Mouse (Mus musculus) layer of hippocampus, postnatal 14 days (tissue): ENCODE measurements around the gene Fbxw7. TPM values are rescaled to one million over a fixed set of nuclear protein-coding genes. Genes with fewer than 3 reads are reported as not detected.

Source experiments
- DNase-seq, 2 experiments: peaks; one replicate each; pipeline ENCODE4 v3.0.0; 2021 to 2022; ENCODE audit warnings: low spot score in 2 of 2, mixed read lengths in 1 of 2
- total RNA-seq, 2 experiments: library from RNA; stranded (reverse); gene quantifications; 2 replicates each; pipeline ENCODE4 v1.2.3; 2021

Fbxw7 gene
- total RNA-seq, 2 experiments from 2014 or later: 119 to 135 TPM

DNA sequence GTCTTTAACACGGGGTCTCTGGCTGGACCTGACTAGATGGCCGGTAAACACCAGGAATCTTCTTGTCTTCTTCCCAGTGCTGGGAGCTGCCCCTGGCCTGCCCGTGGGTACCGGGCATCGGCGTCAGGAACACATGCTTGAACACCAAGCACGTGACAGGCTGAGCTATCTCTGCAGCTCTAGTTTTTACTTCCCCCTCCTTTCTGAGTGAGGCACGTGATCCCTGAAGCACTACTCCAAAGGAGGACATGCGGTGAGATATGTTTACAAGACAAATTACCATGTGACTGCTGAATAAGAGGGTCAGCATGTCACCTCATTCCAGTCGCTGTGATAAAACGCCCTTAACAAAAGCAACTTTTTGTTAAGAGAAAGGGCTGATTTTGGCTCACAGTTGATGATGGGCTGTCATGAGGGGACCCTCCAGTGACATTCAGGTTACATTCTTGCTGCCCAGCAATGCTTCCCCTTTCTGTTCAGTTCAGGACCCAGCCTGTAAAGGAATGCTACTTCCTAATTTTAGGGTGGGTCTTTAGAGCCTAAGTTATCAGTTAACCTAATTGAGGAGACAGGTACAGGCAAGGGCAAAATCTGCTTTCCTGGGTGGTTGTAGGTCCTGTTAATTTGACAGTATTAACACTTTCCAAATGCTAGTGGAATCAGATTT, 68.9 kb downstream of the Fbxw7 start:
- no peak for DNase-seq

DNA sequence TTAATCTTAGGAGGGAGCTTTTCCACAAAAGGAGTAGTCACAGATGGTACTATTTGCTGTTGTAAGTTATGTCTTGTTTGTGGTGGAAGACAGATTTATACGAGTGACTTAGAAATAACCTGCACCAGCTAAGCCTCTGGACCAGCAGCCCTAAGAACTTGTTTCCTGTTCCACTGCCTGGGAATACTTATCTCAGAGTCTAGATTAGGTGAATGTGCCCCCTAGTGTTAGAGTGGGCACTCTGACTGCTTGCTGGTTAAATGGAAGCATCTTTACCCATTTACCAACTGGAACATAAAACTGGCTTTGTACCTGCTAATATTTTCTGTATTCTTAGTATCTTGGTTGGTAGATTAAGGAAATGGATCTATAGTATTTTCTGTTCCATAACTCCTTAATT, 74.6 kb downstream of the Fbxw7 start:
- peak in 1 of 2 experiments; percentile 38 for DNase-seq

DNA sequence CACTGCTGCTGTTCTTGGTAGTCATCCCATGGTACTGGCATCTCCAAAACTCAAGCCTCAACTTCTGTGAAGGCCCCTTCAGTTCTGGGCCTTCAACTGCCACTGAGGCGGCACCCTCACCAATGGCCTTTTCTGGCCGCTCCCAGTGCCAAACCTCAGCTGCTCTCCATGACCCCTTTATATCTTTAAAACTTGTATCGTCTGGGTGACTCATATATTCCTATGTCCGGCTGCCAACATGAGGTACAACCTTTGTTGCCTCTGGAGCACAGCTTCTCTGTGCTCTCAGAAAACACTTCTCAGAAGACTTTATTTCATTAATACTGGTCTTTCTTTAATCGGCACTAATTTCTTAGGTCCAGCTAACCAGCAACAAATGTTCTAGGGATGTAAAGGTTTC, 75.9 kb downstream of the Fbxw7 start:
- no peak for DNase-seq

DNA sequence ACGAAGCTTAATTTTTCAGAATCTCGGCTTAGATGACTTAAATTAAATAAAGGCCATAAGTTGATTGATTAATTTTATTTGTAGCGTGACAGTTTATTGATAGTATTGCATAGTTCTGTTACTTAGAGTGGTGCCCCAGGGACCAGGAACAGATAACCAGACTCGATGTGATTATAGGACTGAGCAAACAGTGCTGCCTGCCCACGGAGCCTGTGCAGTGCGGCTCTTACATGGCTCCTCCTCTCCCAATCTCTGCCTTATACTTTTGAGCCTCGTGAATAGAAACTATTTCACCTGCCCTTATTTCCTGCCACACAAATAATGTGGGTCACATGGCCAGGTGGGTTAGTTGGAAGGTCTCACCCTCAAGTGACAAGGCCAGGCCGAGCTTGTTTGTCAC, 82.9 kb downstream of the Fbxw7 start:
- no peak for DNase-seq

DNA sequence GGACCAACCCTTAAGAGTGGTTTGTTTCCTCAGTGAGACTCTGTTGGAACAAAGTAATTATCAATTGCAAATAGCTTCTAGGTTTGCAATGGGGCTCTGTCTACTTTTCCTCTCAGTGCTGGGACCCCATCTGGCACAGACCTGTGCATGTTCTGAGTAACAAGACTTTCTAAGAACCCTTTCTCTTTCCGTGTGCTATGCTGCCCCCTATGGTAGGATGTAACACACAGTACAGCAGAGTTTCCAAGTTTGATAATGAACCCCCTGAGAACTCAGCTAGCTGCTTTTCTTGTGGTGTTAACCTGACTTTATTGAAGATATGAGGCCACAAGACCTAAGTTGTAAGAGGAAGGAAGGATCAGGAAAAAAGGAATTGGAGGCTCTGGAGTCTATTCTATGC, 91.5 kb downstream of the Fbxw7 start:
- DNase-seq: peak in 1 of 2 experiments; percentile 29

DNA sequence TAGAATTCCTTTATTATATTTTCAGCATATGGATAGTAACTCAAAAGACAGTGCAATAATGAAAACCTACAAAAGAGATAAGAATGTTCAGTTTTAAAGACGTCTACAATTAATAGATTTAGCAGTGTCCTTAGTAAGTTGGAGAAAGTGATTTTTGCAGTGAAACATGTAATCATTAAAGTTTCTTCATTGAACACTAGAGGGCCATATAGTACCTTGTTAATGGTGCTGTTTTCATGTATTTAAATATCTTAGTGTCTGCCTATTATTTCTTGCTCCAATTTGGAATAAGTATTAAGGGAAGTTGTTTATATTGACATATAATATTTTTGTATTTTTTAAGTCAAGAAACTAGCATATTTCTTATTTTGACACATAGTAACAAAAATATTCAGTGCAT, 99.2 kb downstream of the Fbxw7 start:
- no peak for DNase-seq

DNA sequence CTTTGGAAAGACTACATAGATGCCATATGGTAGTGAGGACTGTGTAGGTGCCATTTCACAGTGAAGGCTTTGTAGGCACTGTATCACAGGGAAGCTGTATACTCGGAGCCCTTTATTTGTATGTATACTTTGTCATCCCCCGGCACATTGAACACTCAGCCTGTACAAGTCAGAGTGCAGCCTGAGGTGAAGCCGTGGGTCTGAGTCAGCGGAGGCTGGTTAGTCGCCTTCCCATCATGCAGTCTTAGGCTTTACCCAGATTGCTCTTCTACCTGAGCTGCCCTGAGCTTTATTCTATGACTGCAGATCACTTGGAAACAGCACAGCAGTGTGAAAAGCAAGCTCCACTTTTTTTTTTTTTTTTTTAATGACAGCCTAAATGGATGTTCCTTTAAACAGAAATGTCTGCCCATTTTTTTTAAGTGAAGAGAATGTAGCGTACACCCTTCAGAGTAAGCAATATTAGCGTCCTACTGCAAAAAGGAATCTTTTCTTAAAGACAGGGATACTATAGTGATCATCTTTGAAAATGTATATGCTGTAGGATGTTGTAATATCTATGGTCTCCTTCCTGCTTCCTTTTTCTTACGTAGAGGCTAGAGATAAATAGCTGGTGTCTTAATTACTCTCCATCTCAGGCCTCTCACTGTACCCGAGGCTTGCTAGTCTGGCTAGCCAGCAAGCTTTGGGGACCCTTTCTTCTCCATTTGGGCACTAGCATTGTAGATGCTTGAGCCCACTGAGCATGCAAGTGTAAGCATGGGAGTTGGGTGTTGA, 103.0 kb downstream of the Fbxw7 start:
- DNase-seq: no peak

DNA sequence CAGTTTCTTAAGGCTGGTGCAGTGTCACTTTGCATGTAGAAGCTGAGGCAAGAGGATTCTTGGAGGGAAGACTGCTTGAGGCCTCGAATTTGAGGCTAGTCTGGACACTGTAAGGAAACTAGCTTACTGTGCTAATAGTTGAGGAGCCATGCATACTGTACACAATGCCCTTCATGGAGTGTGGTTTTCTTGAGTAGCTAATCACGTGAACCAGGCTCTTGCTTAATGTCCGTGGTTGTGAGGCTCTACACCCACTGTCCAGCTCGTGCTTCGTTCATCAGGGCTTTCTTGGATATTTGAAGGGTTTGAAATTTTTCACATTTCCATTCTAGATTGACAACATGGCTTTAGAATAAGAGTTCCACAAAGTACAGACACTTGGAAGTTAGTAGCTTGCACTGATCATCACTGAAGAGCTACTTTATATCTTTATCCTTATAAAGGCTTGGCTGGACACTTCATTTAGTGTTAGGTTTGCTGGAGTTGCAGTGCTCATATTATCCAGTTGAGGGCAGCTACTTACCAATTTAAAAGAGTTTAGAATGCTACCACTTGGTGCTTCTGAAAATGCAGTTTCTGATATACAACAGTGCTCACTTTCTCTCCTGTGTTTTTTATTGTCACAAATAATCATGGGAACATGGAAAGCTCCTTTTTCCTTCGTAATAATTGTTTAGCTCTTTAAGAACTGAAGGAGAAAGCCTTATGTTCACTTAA, 106.8 kb downstream of the Fbxw7 start:
- peak in 1 of 2 experiments; percentile 65 for DNase-seq

DNA sequence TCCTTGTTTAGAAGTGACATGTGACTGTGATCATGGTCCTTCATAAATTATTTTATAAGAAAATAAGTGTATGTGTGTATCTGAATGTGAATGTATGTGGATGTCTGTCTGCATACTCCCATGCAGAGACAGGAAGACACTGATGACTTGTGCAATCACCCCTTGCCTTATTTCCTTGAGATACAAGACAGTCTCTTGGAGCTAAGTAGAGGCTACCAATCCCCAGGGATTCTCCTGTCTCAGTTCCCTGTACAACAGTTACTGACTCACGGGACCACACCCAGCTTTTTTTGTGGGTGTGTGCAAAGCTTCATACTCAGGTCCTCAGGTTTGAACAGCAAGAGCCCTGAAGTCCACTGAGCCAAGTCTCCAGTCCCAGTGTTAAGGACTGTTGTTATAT, 108.2 kb downstream of the Fbxw7 start:
- no peak for DNase-seq

DNA sequence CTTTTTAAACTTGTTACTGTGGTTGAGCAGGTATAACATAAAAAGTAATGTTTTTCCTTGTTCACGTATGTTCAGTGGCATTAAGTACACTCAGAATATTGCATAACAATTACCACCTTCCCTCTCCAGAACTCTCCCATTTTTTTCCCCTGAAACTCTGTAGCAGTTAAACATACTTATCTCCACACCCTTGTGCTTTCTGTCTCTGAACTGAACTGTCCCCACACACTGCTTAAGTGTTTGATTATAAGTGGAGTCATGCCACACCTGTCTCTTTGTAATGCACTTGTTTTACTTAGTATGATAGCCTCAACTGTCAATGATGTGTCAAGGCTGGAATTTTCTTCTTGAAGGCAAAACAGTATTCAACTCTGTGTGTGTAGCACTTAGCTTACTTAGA, 108.6 kb downstream of the Fbxw7 start:
- no peak for DNase-seq

DNA sequence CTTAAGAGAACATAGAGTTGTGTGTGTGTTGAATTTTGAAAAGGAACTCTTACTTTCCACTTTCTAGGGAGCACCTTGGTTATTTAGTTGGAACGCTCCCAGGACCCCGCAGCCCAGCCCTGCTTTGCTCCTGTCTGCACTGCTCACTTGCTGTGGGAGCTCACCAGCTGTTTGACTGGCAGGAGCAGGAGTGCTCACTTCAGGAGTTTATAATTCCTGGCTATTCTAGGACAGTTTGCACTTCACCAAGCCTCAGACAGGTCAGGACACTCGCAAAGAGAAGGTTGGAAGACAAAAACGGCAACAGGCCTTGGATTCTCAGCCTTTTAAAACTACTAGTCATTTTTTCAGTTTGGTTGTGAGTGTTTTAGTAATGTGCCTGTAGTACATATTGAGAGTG, 110.2 kb downstream of the Fbxw7 start:
- no peak for DNase-seq

DNA sequence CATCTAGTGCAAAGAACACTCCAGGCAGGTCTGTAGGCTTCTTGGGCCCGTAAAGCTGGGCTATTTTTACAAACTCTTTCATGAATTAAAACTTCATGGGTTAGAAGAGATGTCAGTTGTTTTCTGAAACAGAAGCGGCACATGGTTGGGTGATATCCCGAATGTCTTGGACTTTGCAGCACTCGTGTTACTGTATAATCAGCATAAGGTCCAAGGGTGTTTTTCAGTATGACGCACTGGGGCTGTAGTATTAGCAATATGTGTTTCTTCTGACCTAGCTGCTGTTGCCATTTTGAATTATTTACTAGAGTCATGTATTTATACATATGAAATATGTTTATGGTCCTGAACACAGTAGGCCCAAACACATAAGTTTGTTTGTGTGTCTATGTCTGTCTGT, 111.1 kb downstream of the Fbxw7 start:
- DNase-seq: no peak

DNA sequence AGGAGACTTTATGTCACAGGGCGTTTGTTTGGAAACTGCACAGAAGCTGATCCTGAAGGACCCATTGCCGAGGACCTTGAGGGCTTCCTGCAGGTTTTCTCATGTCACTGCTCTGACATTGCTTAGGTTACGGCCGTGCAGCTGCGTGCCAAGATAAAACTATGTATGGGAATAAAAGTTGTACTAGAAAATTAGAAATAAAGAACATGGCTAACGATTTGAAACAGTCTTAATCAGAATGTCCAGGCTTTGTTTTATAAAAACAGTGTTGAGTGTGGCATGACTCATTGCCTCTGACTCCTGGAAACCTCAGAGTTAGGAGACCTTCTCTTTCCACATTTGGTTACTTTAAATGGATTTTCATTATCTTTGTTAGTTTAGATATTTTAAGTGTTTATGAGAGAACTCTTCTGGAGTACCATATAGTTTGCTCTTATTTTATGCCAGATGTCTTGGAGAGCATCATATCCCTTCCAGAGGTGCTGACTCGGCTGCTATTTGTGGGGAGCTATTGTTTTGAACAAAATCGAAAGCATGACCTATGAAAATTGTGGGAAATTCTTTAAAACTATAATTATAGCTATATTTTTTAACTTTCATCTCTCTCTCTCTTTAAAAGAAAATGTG, 112.2 kb downstream of the Fbxw7 start:
- DNase-seq: no peak

DNA sequence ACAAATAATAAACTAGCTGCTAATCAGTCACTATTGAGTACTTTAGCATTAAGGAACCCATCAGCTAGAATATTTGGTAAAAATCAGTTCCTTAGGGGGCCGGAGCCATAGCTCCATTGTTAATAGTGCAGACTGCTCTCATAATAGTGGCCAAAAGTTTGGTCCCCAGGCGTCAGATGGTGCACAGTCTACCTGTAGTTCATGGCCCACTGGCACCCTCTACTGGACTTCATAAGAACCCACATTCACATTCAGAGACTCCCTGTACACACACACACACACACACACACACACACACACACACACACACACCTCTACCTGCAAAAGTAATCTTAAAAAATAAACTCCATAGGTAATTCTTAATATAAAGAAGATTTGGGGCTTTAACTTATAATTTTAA, 112.8 kb downstream of the Fbxw7 start:
- DNase-seq: no peak

DNA sequence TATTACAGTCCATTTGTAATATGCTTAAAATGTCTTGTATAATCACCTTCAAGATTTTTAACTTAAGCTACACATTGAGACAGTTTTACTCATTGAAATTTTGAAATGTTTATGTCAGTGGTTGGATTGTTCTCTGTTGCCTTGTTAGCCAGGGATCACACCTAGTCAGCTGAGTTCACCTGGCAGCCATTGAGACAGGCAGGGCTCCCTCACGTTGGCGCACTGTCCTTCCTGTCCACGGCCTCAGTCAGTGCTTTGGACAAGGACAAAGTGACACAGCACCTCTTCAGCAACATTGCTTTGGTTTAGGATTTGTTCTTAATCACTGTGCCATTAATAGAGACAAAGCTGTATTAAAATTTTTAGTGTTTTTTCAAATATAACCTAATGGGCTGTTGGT, 114.1 kb downstream of the Fbxw7 start:
- DNase-seq: no peak

DNA sequence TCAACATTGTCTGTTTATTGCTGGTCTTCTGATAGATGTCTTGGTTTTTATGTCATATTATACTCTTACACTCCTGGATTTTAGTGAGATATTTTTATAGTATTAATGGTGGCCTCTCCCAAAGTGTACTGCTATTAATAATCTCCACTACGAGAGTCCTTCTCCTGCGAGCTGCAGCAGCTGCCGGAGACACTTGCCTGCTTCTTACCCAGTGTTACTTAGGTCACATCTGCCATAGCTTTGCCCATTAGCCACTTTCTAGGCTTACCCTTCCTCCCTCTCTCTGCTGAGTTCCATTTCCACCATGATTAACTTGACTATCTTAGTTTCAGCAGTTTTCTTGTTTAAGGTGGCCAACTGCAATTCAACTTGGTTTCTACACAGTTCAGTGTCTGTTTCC, 115.6 kb downstream of the Fbxw7 start:
- DNase-seq: no peak

DNA sequence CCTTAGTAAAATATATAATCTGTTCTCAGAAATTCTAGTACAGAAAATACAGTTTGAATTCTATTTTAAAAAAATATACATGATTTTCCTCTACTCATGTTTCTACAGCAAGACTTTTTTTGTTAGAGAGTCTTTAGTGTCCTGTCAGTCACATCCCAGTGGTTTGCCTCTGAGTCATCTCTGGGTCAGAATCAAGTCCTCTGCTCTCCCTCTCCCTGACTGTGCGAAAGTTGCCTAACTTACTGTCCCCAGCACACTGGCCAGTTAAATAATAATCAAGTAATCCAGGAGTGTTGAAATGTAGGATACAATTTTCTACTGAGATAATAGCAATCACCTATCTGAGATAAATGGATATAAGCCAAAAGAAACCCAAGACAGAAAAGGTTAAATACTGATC, 120.7 kb downstream of the Fbxw7 start:
- DNase-seq: no peak

DNA sequence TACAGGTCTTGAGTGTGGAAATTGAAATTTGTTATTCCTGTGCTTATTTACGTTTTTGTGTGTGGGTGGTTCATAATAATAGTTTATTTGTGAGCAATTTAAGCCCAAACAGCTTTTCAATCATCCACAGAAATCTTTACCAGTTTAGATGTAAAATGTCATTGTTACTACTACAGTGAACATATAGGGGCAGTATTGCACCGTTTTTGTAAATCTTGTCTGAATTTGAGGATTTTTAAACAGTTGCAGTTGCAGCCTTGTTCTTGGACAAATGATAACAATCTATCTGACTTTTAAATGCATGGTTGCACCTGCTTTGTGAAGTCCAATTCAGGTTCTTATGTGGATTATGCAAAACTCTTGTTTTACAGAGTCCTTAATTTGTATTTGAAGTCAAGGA, 121.2 kb downstream of the Fbxw7 start:
- DNase-seq: no peak

DNA sequence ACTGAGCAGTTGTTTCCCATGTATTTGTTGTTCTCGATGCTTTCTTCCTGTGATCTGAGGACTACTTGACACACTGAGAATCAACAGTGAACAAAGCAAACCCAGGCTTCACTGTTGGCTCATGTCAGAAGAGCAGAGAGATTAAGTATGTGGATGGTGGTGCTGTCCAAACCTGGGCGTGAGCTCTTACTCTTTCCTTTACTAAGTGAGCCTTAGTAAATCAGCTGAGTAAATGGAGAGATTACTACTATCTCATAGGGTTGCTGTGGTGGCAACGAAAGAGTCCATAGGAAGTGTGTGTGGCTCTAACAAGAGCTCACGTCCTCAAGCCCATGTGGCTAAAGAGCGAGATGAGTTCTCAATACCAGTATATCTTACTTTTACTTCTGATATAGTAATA, 121.9 kb downstream of the Fbxw7 start:
- DNase-seq: no peak

DNA sequence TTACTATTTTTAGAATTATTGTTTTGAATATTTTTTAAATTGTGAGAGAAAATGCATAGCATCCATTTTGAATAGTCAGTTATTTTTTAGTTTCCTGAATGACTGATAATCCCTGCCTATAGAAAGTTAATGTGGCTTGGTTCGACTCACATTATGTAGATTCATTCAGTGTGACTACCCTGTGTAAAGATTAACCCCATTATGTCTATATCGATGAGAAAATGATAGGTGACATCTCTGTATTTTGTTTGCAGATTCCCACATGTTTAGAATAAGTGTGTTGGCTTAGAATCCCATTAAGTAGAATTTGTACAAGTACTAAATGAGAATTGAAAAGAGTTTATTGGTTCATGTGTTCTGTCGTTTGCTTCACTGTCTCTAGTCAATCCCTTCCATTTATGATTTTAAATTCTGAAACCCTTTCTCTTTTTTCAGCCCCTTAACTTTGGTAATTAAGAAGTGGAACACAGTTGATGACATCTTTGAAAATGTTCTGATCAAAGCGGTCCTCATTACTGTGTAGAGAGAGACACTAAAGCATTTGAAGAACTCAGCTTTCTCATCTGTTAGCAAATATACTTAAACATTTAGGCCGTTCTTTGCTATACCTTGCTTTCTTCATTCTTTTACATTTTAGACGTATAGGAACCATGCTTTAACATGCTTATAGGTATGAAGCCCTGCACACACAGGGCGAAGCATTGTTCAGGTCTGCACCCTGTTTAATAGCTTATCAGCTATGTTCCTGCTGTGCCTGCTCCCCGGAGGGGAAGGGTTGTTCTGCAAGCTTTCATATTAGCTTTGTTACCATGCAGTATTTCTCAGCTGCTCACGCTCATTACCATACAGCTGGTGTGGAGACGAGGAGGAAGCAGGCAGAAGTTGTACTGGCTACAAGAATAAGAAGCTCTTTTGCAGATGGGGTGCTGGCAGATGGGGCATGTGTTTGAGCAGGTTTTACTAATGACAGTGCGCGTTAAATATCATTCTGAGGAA, 122.6 kb downstream of the Fbxw7 start:
- DNase-seq: peak; percentile 48 to 57

DNA sequence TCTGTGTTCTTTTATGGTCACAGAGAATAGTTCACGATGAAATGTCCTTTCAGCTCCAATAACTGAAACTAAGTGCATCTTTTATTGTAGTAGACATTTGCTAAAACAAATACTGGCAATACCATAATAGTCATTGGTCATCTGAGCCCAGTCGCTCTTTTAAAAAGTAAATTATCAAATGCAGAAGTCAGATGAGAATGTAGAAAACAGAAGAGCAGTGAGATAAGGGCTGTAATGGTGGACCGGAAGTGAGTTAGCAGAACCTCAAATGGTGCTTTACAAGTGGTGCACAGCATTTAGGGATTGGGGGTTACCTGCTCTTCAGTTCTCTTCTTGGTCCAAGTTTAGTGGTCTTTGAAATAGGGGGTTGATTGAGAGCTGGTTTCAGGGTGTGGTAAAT, 129.9 kb downstream of the Fbxw7 start:
- DNase-seq: no peak
